Mouse (Mus musculus) lung, postnatal 4 days (tissue): ENCODE data around the gene Gipc3.

Source experiments
- DNase-seq, 2 experiments: peaks; one replicate each; pipeline ENCODE4 v3.0.0; 2021

Gene Gipc3

GRCm38 (mm10) chr10:81298369-81299100 is 44.5 kb downstream of the Gipc3 start:
- peak; percentile 60 to 67 for DNase-seq

DNA sequence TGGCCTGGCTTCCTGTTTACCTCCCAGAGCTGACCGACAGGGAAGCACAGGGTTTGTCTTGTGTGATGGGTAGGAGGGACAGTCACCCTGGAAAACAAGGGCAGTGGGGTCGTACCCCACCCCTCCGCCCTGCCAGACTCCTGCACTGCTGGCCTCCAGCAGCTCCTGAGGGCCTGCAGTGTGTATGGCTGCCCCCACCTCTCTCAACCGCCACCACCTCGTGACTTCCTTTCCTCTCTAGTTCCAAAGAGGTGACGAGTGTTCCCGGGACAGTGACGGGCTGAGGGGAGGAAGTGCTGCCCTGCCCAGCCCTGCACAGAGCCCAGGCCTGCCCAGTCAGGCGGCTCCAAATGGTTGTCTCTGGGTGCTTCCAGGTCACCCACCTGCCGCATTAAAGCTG is 45.2 kb downstream of the Gipc3 start:
- DNase-seq = peak; percentile 81 to 83

GRCm38 (mm10) chr10:81297246-81297645 is 45.8 kb downstream of the Gipc3 start:
- peak in 1 of 2 experiments; percentile 24 for DNase-seq

- DNase-seq = no peak
These were observed 47.9 kb downstream of the Gipc3 start for GRCm38 (mm10) chr10:81295185-81295584.

DNA sequence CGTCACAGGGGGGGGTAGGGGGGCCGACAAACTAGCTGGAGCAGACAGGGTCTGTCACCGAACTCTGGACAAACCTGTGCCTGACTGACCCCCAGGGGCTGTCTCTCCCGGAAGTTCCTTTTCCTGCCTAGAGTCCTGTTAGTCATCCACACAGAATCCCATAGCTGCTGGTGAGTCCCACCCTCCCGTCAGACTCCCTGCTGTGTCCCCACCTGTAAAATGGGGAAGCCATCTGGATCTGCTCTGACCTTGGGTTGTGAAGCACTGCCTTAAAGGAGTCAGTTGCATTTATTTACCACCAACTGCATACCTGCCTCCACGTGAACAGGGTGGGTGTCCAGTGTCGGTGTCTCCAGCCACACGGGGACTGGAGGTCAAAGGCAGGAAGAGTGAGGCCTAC is 48.6 kb downstream of the Gipc3 start:
- peak in 1 of 2 experiments; percentile 5 for DNase-seq

GRCm38 (mm10) chr10:81293334-81294030 is 49.6 kb downstream of the Gipc3 start:
- DNase-seq = no peak

DNA sequence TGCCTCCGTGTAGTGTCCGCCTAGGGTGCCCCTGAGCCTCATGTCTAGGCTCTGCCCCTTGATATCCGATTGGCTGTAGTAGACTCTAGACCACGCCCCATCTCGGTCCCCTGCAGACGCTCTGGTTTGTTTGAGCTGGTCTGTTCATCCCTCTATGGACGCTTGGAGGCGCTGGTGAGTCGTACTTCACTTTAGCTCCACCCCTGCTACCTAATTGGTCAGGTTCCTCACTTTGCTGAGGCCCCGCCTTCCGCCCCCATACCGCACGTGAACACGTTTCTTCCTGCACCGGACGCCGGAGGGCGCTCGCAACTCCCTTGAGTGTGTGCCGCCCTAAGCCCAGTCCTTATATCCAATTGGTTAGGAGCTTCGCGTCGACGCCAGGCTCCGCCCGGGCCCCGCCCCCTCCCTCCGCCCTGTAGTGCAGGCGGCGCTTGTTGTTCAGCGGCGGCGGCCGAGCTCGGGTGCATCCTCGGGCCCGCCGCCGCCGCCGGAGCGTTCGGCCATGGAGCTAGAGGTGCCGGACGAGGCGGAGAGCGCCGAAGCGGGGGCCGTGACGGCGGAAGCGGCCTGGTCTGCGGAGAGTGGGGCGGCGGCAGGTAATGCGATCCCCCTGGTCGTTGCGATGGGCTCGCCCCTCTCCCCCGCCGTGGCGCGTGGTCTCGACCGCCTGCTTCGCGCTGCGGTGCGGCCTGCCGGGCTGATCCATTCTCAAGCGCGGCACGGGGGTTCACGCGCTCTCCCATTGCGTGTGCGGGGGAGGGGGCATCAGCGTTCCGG is 50.3 kb downstream of the Gipc3 start, which contains the start of gene Pip5k1c:
TSS of gene Pip5k1c (plus strand) at position 410 of the 780 bp plus-strand sequence.
- DNase-seq = peak; percentile 100

GRCm38 (mm10) chr10:81291511-81292104 is 51.5 kb downstream of the Gipc3 start, which contains the start of gene Tjp3:
Gene Tjp3, minus strand, starts transcription at chr10:81291581.
- peak in 1 of 2 experiments; percentile 37 for DNase-seq

DNA sequence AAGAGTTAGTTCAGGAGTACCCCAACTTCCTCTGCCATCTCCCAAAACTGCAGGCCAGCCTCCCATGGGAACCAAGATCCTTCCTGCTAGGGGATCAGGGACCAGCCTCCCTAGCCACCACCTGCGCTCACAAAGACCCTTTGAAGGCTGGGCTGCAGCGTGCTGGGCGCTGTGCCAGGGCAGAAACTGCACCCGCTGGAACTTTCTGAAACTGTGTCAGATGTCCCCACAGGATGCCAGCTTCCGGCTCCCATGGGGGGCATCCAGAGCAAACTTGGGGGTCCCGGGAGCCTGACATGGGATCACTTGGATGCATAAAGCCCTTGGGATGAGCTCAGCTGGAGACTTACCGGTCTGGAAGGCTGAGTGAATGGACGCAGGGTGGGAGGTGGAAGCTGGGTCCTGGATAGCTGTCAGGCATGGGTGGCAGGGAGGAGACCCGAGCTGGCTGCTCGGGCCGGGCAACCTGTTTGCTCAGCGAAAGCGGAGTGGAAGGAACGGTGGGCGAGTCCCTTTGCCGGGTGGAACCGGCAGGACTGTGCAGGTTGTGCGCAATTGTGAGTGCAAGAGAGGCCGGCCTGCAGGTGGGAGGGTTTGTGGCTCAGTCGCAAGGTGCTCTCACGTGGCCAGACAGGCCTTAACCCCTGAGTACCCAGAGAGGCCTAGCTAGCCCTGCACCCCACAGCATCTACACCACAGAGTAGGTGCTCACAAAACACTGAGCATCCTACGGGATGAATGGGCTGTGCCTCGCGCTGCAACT is 52.2 kb downstream of the Gipc3 start:
- DNase-seq = peak; percentile 53 to 75

- peak; percentile 44 to 69 for DNase-seq
These were observed 53.3 kb downstream of the Gipc3 start for GRCm38 (mm10) chr10:81289811-81290210.

DNA sequence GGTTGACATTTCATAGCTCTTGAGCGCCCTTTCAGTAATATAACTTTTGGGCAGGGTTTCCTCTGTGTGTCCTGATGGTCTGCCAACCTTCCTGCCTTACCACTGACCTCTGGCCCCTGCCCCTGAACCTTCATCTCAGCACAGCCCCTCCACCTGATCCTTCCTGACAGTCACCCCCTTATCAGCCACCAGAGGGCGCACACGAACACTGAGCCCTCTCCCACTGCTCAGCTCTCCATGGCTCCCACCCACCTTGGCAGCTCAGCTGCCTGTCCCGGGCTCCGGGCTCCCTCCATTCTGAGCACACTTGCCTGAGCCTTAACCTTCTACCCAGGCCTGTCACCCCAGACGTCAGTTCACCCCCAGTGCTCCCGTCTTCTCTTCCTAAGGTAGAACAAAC is 53.8 kb downstream of the Gipc3 start:
- peak; percentile 76 to 77 for DNase-seq

- peak in 1 of 2 experiments; percentile 68 for DNase-seq
These were observed 54.5 kb downstream of the Gipc3 start for GRCm38 (mm10) chr10:81288601-81289000.

DNA sequence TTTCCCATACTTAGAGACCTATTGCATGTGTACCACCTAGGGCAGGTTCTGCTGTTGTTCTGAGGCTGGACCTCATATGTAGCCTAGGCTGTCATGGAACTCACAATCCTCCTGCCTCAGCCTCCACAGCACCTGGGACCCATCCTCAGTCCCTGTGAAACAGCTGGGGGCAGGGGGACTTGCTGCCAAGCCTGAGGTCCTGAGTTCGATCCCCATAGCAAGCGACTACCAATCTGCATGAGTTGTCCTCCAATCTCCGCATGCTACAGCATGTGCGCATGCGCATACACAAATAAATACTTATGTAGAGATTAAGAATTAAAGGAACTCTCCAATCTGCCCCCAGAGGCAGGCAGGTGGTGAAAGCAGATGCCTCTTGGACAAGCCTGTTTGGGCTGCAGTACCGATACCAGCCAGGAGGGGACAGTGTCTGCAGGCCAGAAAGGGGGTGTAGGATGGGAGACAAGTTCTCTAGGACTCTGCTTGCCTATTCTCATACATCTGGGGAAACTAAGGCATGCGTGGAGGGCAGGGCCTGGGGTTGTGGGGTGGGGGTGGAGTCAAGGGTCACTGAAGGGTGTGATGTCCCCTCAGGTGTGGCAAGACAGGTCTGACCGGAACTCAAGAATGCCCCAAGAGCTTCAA is 55.4 kb downstream of the Gipc3 start:
- DNase-seq = peak; percentile 69 to 83

DNA sequence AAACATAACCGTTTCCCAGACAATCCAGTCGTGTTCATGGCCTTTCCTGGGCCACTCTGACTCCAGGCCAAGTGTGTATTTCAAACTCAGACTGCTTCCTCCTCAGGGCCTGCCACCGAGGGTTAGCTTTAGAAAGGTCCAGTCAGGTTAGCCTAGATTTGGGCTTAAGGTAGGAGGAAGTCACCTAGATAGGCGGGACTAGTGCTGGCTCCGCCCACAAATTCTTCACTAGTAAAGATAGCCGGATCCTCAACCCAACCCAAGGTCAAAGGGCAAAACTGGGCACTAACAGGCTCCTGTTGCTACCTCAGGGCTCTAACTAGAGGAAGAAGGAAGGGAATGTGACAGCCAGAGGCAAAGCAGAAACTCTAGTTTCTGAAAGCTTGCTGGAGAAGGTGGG is 56.5 kb downstream of the Gipc3 start:
- peak in 1 of 2 experiments; percentile 45 for DNase-seq

- DNase-seq = peak; percentile 94 to 95
These were observed 57.2 kb downstream of the Gipc3 start for GRCm38 (mm10) chr10:81285694-81286450.
